Comparison of ENCODE assay signal across 7 mouse cellular contexts in genomic region chr5:37336485-37337105, GRCm38 (mm10). TPM values are rescaled to one million over a fixed set of nuclear protein-coding genes. Genes with fewer than 3 reads are reported as not detected.
A peak's percentile ranks its signal among the peaks of the same experiment; 100 is the strongest.
DNase-seq lines count a peak whose midpoint lies in the region; ATAC-seq and TF ChIP-seq lines count a peak whose summit lies in the region.

TSS of gene Evc (minus strand) at chr5:37336894.

- peak within 1 kb of the TSS; percentile 64 for H3K4me3 ChIP-seq in hindbrain, embryonic 16.5 days (ENCODE audit: low read length)
- peak within 1 kb of the TSS; percentile 66 for H3K4me3 ChIP-seq in limb, embryonic 11.5 days (ENCODE audit: low read depth, low read length)
- H3K4me3 ChIP-seq in midbrain, embryonic 14.5 days (replicated peaks; ENCODE audit: low read depth, low read length): peak within 1 kb of the TSS; percentile 58
- H3K4me3 ChIP-seq in testis, adult 2 months (ENCODE audit: control insufficient read depth, low read depth, low read length): peak within 1 kb of the TSS; percentile 32

- no peak within 1 kb of the TSS for H3K27ac ChIP-seq in hindbrain, embryonic 16.5 days (ENCODE audit: low read depth, low read length)
- peak within 1 kb of the TSS; percentile 63 for H3K27ac ChIP-seq in limb, embryonic 11.5 days (replicated peaks; ENCODE audit: low read depth, low read length)
- no peak within 1 kb of the TSS for H3K27ac ChIP-seq in midbrain, embryonic 14.5 days (replicated peaks; ENCODE audit: low read depth, low read length)
- H3K27ac ChIP-seq in testis, adult 2 months (ENCODE audit: control insufficient read depth, insufficient read depth, low read depth, low read length): no peak within 1 kb of the TSS

- H3K36me3 ChIP-seq in hindbrain, embryonic 16.5 days (ENCODE audit: control insufficient read depth, insufficient read depth, low read length): no peaks in the 10 kb centered on the region
- no peaks in the 10 kb centered on the region for H3K36me3 ChIP-seq in limb, embryonic 11.5 days (ENCODE audit: control insufficient read depth, insufficient read depth, low read length)
- H3K36me3 ChIP-seq in midbrain, embryonic 14.5 days (ENCODE audit: control insufficient read depth, insufficient read depth, low read length): no peaks in the 10 kb centered on the region
- H3K36me3 ChIP-seq in testis, adult 2 months (ENCODE audit: control insufficient read depth, insufficient read depth, low read length): no peaks in the 10 kb centered on the region

- under 1% methylated on average over 37 of the region's 48 CpGs for WGBS in hindbrain, embryonic 16.5 days
- under 1% methylated on average over 48 of the region's 48 CpGs for WGBS in limb, embryonic 11.5 days
- WGBS in midbrain, embryonic 14.5 days: under 1% methylated on average over 48 of the region's 48 CpGs

- H3K9me3 ChIP-seq in hindbrain, embryonic 16.5 days (ENCODE audit: control insufficient read depth, low read length): no peaks in the 10 kb centered on the region
- H3K9me3 ChIP-seq in limb, embryonic 11.5 days (ENCODE audit: control insufficient read depth, low read length): no peaks in the 10 kb centered on the region
- no peaks in the 10 kb centered on the region for H3K9me3 ChIP-seq in midbrain, embryonic 14.5 days (ENCODE audit: control insufficient read depth, low read length)

- intact Hi-C loops in gastrocnemius, postnatal 14 days (cut with DNase I; ENCODE audit: low total_unique reads): no loop called here

- H3K4me2 ChIP-seq in hindbrain, embryonic 16.5 days (ENCODE audit: low read length): peak within 1 kb of the TSS; percentile 99
- peak within 1 kb of the TSS; percentile 79 for H3K4me2 ChIP-seq in limb, embryonic 11.5 days (ENCODE audit: low read depth, severe bottlenecking)
- H3K4me2 ChIP-seq in midbrain, embryonic 14.5 days (ENCODE audit: low read length): peak within 1 kb of the TSS; percentile 100

- H3K9ac ChIP-seq in hindbrain, embryonic 16.5 days (ENCODE audit: low read depth, low read length): peak within 1 kb of the TSS; percentile 71
- H3K9ac ChIP-seq in limb, embryonic 11.5 days (ENCODE audit: low read length): peak within 1 kb of the TSS; percentile 89
- H3K9ac ChIP-seq in midbrain, embryonic 14.5 days (replicated peaks; ENCODE audit: low read length): peak within 1 kb of the TSS; percentile 62

- peaks cover 7% of the 10 kb centered on the region for H3K4me1 ChIP-seq in hindbrain, embryonic 16.5 days (ENCODE audit: control insufficient read depth, insufficient read depth, low read depth, low read length)
- H3K4me1 ChIP-seq in limb, embryonic 11.5 days (ENCODE audit: control insufficient read depth, insufficient read depth, low read length): peaks cover 18% of the 10 kb centered on the region
- peaks cover 10% of the 10 kb centered on the region for H3K4me1 ChIP-seq in midbrain, embryonic 14.5 days (ENCODE audit: control insufficient read depth, insufficient read depth, low read length)
- peaks cover 14% of the 10 kb centered on the region for H3K4me1 ChIP-seq in testis, adult 2 months (ENCODE audit: control insufficient read depth, insufficient read depth, low read length)

- ATAC-seq in hindbrain, embryonic 16.5 days: peak; percentile 76
- peak; percentile 85 for ATAC-seq in limb, embryonic 11.5 days (ENCODE audit: insufficient number of reproducible peaks, low FRiP score, low TSS enrichment, low read depth)
- peak; percentile 56 for ATAC-seq in midbrain, embryonic 14.5 days (ENCODE audit: low FRiP score, low TSS enrichment)

- peak; percentile 55 for DNase-seq in adrenal gland, adult 8-10 months
- peak; percentile 23 to 25 for DNase-seq in cerebellum, postnatal 36 days
- peak; percentile 81 for DNase-seq in gastrocnemius, postnatal 14 days
- peak; percentile 88 for DNase-seq in limb, embryonic 11.5 days (ENCODE audit: low spot score)
- peak; percentile 84 for DNase-seq in midbrain, embryonic 14.5 days

- no peak for TF ChIP-seq CTCF in testis, adult 2 months (IDR thresholded peaks at IDR 0.05; ENCODE audit: control insufficient read depth, insufficient read depth, insufficient replicate concordance, low read depth, low read length)

- no peak for TF ChIP-seq POLR2A in testis, adult 2 months (IDR thresholded peaks at IDR 0.05; ENCODE audit: control insufficient read depth, low read depth, low read length)

- H3K27me3 ChIP-seq in hindbrain, embryonic 16.5 days (replicated peaks; ENCODE audit: control insufficient read depth, insufficient read depth, low read length): 0 out of 2 replicates have a peak, but pooled peaks cover 2% of the 10 kb centered on the region
- H3K27me3 ChIP-seq in limb, embryonic 11.5 days (ENCODE audit: control insufficient read depth, insufficient read depth, low read length): no peaks in the 10 kb centered on the region
- peaks cover 7% of the 10 kb centered on the region; the same call in 1 of the 2 replicates for H3K27me3 ChIP-seq in midbrain, embryonic 14.5 days (ENCODE audit: control insufficient read depth, insufficient read depth, low read length)
- H3K27me3 ChIP-seq in testis, adult 2 months (ENCODE audit: control insufficient read depth, insufficient read depth, low read length): no peaks in the 10 kb centered on the region

RNA-seq across cellular contexts. Expression of gene Evc, which starts in this region (rescaled TPM):
- total RNA-seq in adrenal gland, adult 8-10 months (2022): 10 to 100 TPM; 14.8 to 23.7 (median 19.3) TPM
- 10 to 100 TPM; 18.9 to 21.4 TPM for total RNA-seq in gastrocnemius, postnatal 14 days (2021)
- polyA plus RNA-seq in hindbrain, embryonic 16.5 days (2015; fragmentation: Nextera tagmentation; extraction: Ambion mirVana): 5.2 and 5.6 TPM in 2 replicates
- polyA plus RNA-seq in limb, embryonic 11.5 days (2014; fragmentation: Nextera tagmentation; extraction: Ambion mirVana): 21.5 and 24.0 TPM in 2 replicates
- 3.3 and 4.0 TPM in 2 replicates for polyA plus RNA-seq in midbrain, embryonic 14.5 days (2014; fragmentation: Nextera tagmentation; extraction: Ambion mirVana)
- polyA plus RNA-seq in testis, adult 2 months (2012; rRNA removed): 0.46 and 0.88 TPM in 2 replicates

Comparison
In these comparisons a context has a peak if more than half of its experiments do, and no peak if none do; other contexts are left out.
1. DNase-seq: peak in every context shown above with its lines; median percentile 88 in limb, embryonic 11.5 days; 84 in midbrain, embryonic 14.5 days; 81 in gastrocnemius, postnatal 14 days; 55 in adrenal gland, adult 8-10 months; 24 in cerebellum, postnatal 36 days.